Mouse (Mus musculus): ENCODE measurements at regions not wholly inside any gene's neighbourhood (a gene's known extent, or its start where the extent isn't known, plus 50 kb on each side); places are given as distances from the start of the nearest gene placed in this dataset.

- TF ChIP-seq CTCF (conservative IDR thresholded peaks at IDR 0.05; ENCODE audit: insufficient read depth, insufficient read length, low read depth, low read length) = no peak
- TF ChIP-seq POLR2A (IDR thresholded peaks at IDR 0.05; ENCODE audit: low read depth, low read length) = no peak
Observed at GRCm38 (mm10) chr9:30370789-30371188, 56.1 kb upstream of the Snx19 start.

All from kidney, adult 2 months (tissue).